Mouse (Mus musculus) CD8-positive naive resting alpha-beta T cell, adult 2 months (primary cell): ENCODE results near the gene Chst11.

Source experiments
- DNase-seq, 2 experiments: peaks; one replicate each; pipeline ENCODE4 v3.0.0; 2022; ENCODE audit warnings: low read depth in 2 of 2, low spot score in 2 of 2

The Chst11 gene

GRCm38 (mm10) chr10:83030928-83031327 lies 45.6 kb downstream of the Chst11 start:
- DNase-seq: no peak

GRCm38 (mm10) chr10:83031561-83031960 lies 46.3 kb downstream of the Chst11 start:
- DNase-seq: no peak

GRCm38 (mm10) chr10:83032559-83032958 lies 47.3 kb downstream of the Chst11 start:
- DNase-seq: no peak

- DNase-seq: no peak
These were observed 51.2 kb downstream of the Chst11 start for GRCm38 (mm10) chr10:83036340-83037045.

- DNase-seq: no peak
These were observed 52.9 kb downstream of the Chst11 start for GRCm38 (mm10) chr10:83038166-83038565.

GRCm38 (mm10) chr10:83039414-83039813 lies 54.1 kb downstream of the Chst11 start:
- no peak for DNase-seq

GRCm38 (mm10) chr10:83041875-83042274 lies 56.6 kb downstream of the Chst11 start:
- no peak for DNase-seq

- no peak for DNase-seq
These were observed 57.5 kb downstream of the Chst11 start for GRCm38 (mm10) chr10:83042613-83043477.

GRCm38 (mm10) chr10:83043478-83044259 lies 58.4 kb downstream of the Chst11 start:
- DNase-seq: no peak

GRCm38 (mm10) chr10:83049174-83049780 lies 64.0 kb downstream of the Chst11 start:
- no peak for DNase-seq

- no peak for DNase-seq
These were observed 68.7 kb downstream of the Chst11 start for GRCm38 (mm10) chr10:83053886-83054550.

- no peak for DNase-seq
These were observed 71.0 kb downstream of the Chst11 start for GRCm38 (mm10) chr10:83056291-83056690.

- no peak for DNase-seq
These were observed 71.6 kb downstream of the Chst11 start for GRCm38 (mm10) chr10:83056866-83057265.

- DNase-seq: no peak
These were observed 74.9 kb downstream of the Chst11 start for GRCm38 (mm10) chr10:83060066-83060782.

GRCm38 (mm10) chr10:83062315-83062714 lies 77.0 kb downstream of the Chst11 start:
- DNase-seq: no peak

- DNase-seq: no peak
These were observed 79.5 kb downstream of the Chst11 start for GRCm38 (mm10) chr10:83064796-83065195.

GRCm38 (mm10) chr10:83066159-83066558 lies 80.9 kb downstream of the Chst11 start:
- DNase-seq: no peak

- no peak for DNase-seq
These were observed 82.0 kb downstream of the Chst11 start for GRCm38 (mm10) chr10:83067305-83067704.

GRCm38 (mm10) chr10:83068466-83068865 lies 83.2 kb downstream of the Chst11 start:
- DNase-seq: no peak

GRCm38 (mm10) chr10:83069791-83070190 lies 84.5 kb downstream of the Chst11 start:
- DNase-seq: no peak
